Mouse (Mus musculus): Measurements from ENCODE around the gene Gm20481.
"Not testable (repeated sequence)": the region's sequence is repeated elsewhere in the genome, so short reads cannot be mapped to it uniquely, and the experiment has no call there.

Gm20481 gene

GRCm38 (mm10) chr17:35004075-35004717 lies 34.5 kb downstream of the Gm20481 start:
- no peak for DNase-seq

- no peak for DNase-seq
These were observed 35.4 kb downstream of the Gm20481 start for GRCm38 (mm10) chr17:35005158-35005557.

GRCm38 (mm10) chr17:35005902-35006301 lies 36.2 kb downstream of the Gm20481 start:
- DNase-seq = not testable (repeated sequence)

GRCm38 (mm10) chr17:35007387-35007991 lies 37.8 kb downstream of the Gm20481 start:
- no peak for DNase-seq

- DNase-seq = peak; percentile 79 to 81
These were observed 39.9 kb downstream of the Gm20481 start for GRCm38 (mm10) chr17:35009586-35009985.

- no peak for DNase-seq
These were observed 41.7 kb downstream of the Gm20481 start for GRCm38 (mm10) chr17:35011440-35011839.

GRCm38 (mm10) chr17:35012430-35012829 lies 42.7 kb downstream of the Gm20481 start:
- no peak for DNase-seq

- DNase-seq = no peak
These were observed 43.5 kb downstream of the Gm20481 start for GRCm38 (mm10) chr17:35013221-35013620.

- no peak for DNase-seq
These were observed 45.6 kb downstream of the Gm20481 start for GRCm38 (mm10) chr17:35015296-35015695.

GRCm38 (mm10) chr17:35016376-35016775 lies 46.7 kb downstream of the Gm20481 start, which contains the start of gene Vwa7:
Gene Vwa7 (plus strand): TSS chr17:35016579.
- peak; percentile 86 to 89 for DNase-seq

- DNase-seq = no peak
These were observed 47.3 kb downstream of the Gm20481 start for GRCm38 (mm10) chr17:35016791-35017705.

GRCm38 (mm10) chr17:35017706-35018030 lies 48.0 kb downstream of the Gm20481 start:
- DNase-seq = peak in 1 of 2 experiments; percentile 27

- DNase-seq = peak in 1 of 2 experiments; percentile 17
These were observed 48.5 kb downstream of the Gm20481 start for GRCm38 (mm10) chr17:35018171-35018570.

GRCm38 (mm10) chr17:35019894-35020293 lies 50.2 kb downstream of the Gm20481 start:
- peak in 1 of 2 experiments; percentile 15 for DNase-seq

GRCm38 (mm10) chr17:35020551-35020950 lies 50.8 kb downstream of the Gm20481 start:
- DNase-seq = peak in 1 of 2 experiments; percentile 9

- DNase-seq = peak; percentile 91
These were observed 51.6 kb downstream of the Gm20481 start for GRCm38 (mm10) chr17:35021163-35021808.
